Mouse (Mus musculus) megakaryocyte, embryonic 14.5 days (primary cell): ENCODE results near the gene Celf2. TPM values are rescaled to one million over a fixed set of nuclear protein-coding genes. Genes with fewer than 3 reads are reported as not detected.

Experiments used
- H3K27me3 ChIP-seq: replicated peaks from 2 replicates; pipeline ENCODE3; 2012; ENCODE audit warnings: inconsistent platforms
- H3K36me3 ChIP-seq: replicated peaks from 2 replicates; pipeline ENCODE3; 2012; ENCODE audit warnings: low read length, inconsistent platforms, mixed read lengths
- H3K4me1 ChIP-seq: 2 replicates; pipeline ENCODE4 v1.6.1; 2012; ENCODE audit warnings: inconsistent platforms
- H3K4me3 ChIP-seq: replicated peaks from 2 replicates; pipeline ENCODE3; 2012; ENCODE audit warnings: moderate library complexity, mild to moderate bottlenecking, inconsistent platforms
- H3K9me3 ChIP-seq: 2 replicates; pipeline ENCODE4 v1.6.1; 2012; ENCODE audit warnings: inconsistent platforms
- FLI1 ChIP-seq: IDR thresholded peaks from 2 replicates; pipeline ENCODE4 v1.6.1; 2012; ENCODE audit warnings: low read length, inconsistent platforms, mixed read lengths
- GATA1 ChIP-seq: IDR thresholded peaks from 3 replicates; pipeline ENCODE4 v1.6.1; 2012; ENCODE audit warnings: mixed read lengths, low read length, inconsistent platforms, borderline replicate concordance
- polyA plus RNA-seq: library from polyadenylated mRNA; stranded (reverse); fragments of >175 nt; gene quantifications from 2 replicates; pipeline ENCODE4 v1.2.3, GENCODE M21; 2012; ENCODE audit warnings: low replicate concordance; ENCODE audit not compliant: insufficient read depth

Gene Celf2
- polyA plus RNA-seq, 1 experiment = 4.8 TPM

DNA sequence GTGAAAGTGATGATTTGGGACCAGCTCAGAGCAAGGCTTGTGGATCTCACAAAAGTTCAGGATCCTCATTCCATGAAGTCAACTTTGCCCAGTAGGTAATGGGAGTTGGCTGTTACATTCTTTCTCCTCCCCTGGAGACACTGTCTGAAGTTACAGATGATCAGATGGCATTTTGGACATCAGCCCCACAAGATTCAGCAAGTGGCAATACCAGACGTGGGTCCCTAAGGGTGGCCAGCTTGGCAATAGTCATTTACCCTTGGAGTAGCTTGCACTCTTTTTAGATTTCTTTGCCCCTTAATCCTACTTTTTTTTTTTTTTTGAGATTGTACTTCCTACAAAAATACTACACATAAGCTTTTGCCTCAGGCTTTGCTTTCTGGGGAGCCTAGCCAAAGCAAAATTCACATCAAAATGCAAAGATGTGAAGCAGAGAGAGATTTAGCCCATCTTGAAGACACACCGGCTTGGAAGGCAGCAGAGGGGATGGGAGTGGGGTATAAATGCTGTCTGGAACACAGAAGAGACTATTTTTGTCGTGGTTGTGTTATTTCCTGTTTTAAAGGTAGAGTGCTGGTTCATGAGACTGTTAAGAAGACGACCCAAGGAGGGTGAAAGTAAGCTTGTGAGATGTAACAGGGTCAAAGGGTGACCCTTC is 397.1 kb downstream of the Celf2 start:
- Histone ChIP-seq H3K36me3 (no peaks in the 10 kb centered on the region), H3K27me3 (no peaks in the 10 kb centered on the region), H3K4me3 (no peak overlapping the region), H3K4me1 (no peaks in the 10 kb centered on the region), H3K9me3 (no peaks in the 10 kb centered on the region)
- no peak for TF ChIP-seq FLI1
- no peak for TF ChIP-seq GATA1

GRCm38 (mm10) chr2:7093414-7093813 is 415.9 kb downstream of the Celf2 start:
- H3K4me1 ChIP-seq = no peaks in the 10 kb centered on the region
- no peaks in the 10 kb centered on the region for H3K9me3 ChIP-seq
- H3K4me3 ChIP-seq = no peak overlapping the region
- H3K36me3 ChIP-seq = no peaks in the 10 kb centered on the region
- no peaks in the 10 kb centered on the region for H3K27me3 ChIP-seq
- no peak for TF ChIP-seq GATA1
- TF ChIP-seq FLI1 = no peak

DNA sequence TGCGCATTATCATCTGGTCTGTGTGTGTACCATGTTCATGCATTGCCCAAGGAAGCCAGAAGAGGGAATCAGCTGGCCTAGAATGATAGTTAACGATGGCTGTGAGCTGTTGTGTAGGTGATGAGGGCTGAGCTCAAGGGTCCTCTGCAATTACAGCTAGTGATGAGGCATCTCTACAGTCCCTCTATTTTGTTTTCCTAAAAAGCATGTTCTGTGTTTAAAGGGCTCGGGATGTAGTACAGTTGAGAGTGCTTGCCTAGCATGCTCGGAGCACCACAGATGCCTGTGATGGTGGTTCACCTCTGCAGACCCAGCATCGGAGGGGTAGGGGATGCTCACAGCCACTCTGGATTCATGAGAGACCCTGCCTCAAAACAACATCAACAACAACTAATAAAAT is 416.7 kb downstream of the Celf2 start:
- TF ChIP-seq GATA1 (no peak), FLI1 (no peak)
- Histone ChIP-seq H3K27me3 (no peaks in the 10 kb centered on the region), H3K36me3 (no peaks in the 10 kb centered on the region), H3K4me3 (no peak overlapping the region), H3K4me1 (no peaks in the 10 kb centered on the region), H3K9me3 (no peaks in the 10 kb centered on the region)

DNA sequence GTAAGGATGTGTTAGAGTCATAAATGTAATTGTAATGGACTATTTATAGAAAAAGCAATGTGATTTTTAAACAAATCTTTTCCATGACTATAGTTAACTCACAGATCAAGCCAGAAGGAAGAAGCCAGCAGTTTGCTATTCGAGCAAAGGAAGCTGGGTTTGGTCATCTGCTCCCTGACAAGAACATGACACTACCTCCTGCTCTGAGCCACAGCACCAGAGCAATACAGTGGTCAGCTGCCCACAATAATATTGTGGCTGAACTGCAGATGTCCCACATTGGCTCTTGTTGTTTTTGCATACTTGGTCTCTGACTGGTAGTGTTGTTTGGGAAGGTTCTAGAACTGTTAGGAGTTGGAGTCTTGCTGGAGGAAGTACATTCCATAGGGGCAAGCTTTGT is 418.9 kb downstream of the Celf2 start:
- no peaks in the 10 kb centered on the region for H3K9me3 ChIP-seq
- no peak overlapping the region for H3K4me3 ChIP-seq
- H3K27me3 ChIP-seq = no peaks in the 10 kb centered on the region
- no peak for TF ChIP-seq GATA1
- no peak for TF ChIP-seq FLI1
- no peaks in the 10 kb centered on the region for H3K36me3 ChIP-seq
- H3K4me1 ChIP-seq = peaks cover 4% of the 10 kb centered on the region; the same call in 1 of the 2 replicates

DNA sequence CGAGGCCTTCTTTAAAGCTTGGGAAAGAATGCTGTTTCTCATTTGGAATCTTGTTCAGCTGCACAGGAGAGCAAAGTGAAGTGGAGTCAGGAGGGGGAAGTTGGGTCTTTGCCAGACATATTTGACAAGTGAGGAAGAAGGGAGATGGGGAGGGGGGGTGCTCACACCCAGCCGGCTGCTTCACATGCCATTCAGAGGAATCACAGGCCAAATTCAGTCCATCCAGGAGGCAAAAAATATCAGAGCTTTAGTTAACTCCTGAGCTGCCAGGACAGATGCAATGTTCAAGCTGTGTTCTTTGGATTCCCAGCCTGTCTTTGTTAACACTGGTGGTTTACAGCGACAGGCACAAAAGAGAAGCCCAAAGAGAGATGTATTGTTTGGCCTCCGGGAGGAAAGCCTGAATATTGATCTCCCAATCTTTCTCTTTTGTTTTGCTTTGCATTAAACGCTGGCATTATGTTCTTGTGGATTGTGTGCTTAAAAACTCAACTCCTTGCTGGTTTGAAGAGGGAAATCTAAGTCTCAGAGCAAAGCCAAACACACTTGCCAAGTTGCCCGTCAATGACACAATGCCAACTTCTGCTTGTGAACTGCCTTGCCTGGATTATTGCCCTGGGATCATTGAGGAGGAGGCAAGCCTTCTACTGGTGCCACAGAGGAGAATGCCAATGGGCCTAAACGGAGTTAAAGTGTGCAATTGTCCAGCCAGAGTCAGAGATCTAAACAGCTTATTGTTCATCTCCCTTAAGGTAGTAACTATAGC is 420.1 kb downstream of the Celf2 start:
- TF ChIP-seq FLI1 = no peak
- no peak for TF ChIP-seq GATA1
- Histone ChIP-seq H3K27me3 (no peaks in the 10 kb centered on the region), H3K9me3 (no peaks in the 10 kb centered on the region), H3K4me1 (peaks cover 4% of the 10 kb centered on the region; the same call in 1 of the 2 replicates), H3K4me3 (no peak overlapping the region), H3K36me3 (no peaks in the 10 kb centered on the region)

DNA sequence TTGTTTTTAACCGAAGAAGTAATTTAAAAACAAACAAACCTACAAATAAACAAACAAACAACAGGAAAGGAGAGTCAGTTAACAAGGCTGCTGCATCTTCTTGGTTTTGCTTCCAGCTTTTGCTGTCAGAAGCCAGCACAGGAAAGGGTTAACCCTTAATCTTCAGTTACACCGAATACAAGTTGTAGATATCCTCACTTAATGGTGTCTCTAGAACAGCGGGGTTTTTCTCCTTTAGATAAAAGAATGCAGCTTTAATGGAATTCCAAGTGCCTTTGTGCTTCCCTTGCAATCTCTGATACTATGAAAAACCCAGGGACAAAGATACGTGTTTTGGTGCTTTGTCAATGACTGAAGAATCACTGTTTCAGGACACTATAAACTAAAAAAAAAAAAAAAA is 420.8 kb downstream of the Celf2 start:
- Histone ChIP-seq H3K36me3 (no peaks in the 10 kb centered on the region), H3K27me3 (no peaks in the 10 kb centered on the region), H3K9me3 (no peaks in the 10 kb centered on the region), H3K4me3 (no peak overlapping the region), H3K4me1 (peaks cover 4% of the 10 kb centered on the region; the same call in 1 of the 2 replicates)
- TF ChIP-seq FLI1 (no peak), GATA1 (no peak)

- no peak for TF ChIP-seq GATA1
- TF ChIP-seq FLI1 = no peak
- Histone ChIP-seq H3K4me1 (peaks cover 4% of the 10 kb centered on the region; the same call in 1 of the 2 replicates), H3K9me3 (no peaks in the 10 kb centered on the region), H3K4me3 (no peak overlapping the region), H3K36me3 (no peaks in the 10 kb centered on the region), H3K27me3 (no peaks in the 10 kb centered on the region)
These were observed 421.9 kb downstream of the Celf2 start for GRCm38 (mm10) chr2:7087480-7087879.

DNA sequence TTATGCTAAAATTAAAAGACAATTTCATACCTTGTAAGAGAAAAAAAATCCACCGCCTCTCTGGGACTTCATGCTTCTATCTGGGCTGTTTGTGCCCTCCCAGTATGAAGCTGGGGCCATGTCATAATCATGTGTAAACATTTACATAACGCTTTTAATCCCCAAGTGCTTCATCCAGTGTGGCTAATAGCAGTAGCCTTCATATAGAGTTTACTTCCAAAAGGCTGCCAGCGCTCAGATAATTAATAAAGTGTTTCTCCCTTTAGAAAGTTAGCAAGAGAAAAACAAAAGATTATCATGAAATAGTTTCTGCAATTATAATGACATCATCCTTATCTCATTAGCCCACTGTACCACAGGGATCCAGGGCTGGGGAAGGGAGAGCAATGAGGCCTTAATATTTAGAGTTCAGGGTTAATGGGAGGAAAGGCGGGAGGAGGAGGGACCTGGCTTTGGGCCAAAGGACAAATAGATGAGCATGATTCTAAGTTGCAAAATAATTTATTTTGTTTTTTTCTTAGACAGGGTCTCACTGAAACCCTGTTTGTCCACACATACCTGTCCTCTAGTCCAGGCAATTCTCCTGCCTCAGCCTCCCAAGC is 425.8 kb downstream of the Celf2 start:
- Histone ChIP-seq H3K36me3 (no peaks in the 10 kb centered on the region), H3K9me3 (no peaks in the 10 kb centered on the region), H3K4me1 (peaks cover 16% of the 10 kb centered on the region), H3K27me3 (no peaks in the 10 kb centered on the region), H3K4me3 (no peak overlapping the region)
- TF ChIP-seq GATA1 = no peak
- no peak for TF ChIP-seq FLI1

DNA sequence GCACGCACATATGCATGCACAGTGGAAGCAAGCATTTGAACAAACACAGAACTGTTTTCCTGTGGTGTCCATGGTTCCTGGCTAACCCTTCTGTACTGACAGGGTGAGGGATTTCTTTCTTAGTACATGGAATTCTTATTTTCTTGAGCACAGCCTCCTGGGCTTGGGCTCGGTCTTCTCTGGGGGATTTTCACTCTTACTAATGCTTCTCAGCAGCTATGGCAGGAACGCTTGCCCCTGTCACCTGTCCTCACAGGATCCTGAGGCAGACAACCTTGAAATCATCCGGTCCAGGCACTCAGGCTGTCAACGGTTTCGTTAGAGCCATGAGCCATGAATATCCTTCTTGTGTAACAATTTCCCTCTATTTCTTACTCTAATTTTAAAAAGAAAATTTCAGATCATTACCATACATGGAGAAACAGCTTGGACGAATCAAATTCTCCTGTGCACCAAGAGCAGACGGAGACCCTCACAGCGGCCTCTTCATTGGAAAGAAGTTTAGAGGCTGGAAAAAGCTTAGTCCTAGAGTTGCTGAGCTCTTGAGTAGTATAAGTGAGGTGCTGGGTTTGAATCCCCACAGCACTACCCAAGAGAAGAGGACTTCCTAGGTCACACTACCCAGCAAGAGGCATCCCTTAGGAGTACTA is 426.9 kb downstream of the Celf2 start:
- Histone ChIP-seq H3K4me1 (peaks cover 16% of the 10 kb centered on the region), H3K27me3 (no peaks in the 10 kb centered on the region), H3K9me3 (peaks cover 2% of the 10 kb centered on the region; the same call in 1 of the 2 replicates), H3K36me3 (no peaks in the 10 kb centered on the region), H3K4me3 (no peak overlapping the region)
- TF ChIP-seq FLI1 (no peak), GATA1 (no peak)
